Mouse (Mus musculus) limb, embryonic 10.5 days (tissue): ENCODE measurements around the gene Fars2. TPM values are rescaled to one million over a fixed set of nuclear protein-coding genes. Genes with fewer than 3 reads are reported as not detected.
"Not testable (repeated sequence)": the region's sequence is repeated elsewhere in the genome, so short reads cannot be mapped to it uniquely, and the experiment has no call there.

ENCODE experiments used
- DNase-seq: peaks from one replicate; pipeline ENCODE4 v3.0.0-alpha.2; 2017; ENCODE audit warnings: low spot score
- H3K27ac ChIP-seq: fragments of 300-500 bp; sonication (generic); 2 replicates; pipeline ENCODE4 v1.5.1; 2016; ENCODE audit warnings: mild to moderate bottlenecking
- H3K27me3 ChIP-seq: fragments of 300-500 bp; sonication (generic); 2 replicates; pipeline ENCODE4 v1.6.1; 2016; ENCODE audit warnings: low read depth, mild to moderate bottlenecking; ENCODE audit not compliant: poor library complexity, severe bottlenecking
- H3K36me3 ChIP-seq: fragments of 300-500 bp; sonication (generic); 2 replicates; pipeline ENCODE4 v1.6.1; 2016; ENCODE audit warnings: mild to moderate bottlenecking, moderate library complexity
- H3K4me1 ChIP-seq: fragments of 300-500 bp; sonication (generic); 2 replicates; pipeline ENCODE4 v1.6.1; 2016
- H3K4me3 ChIP-seq: fragments of 300-500 bp; sonication (generic); 2 replicates; pipeline ENCODE4 v1.5.1; 2016; ENCODE audit warnings: mild to moderate bottlenecking, moderate library complexity
- H3K9me3 ChIP-seq: fragments of 300-500 bp; sonication (generic); replicated peaks from 2 replicates; pipeline ENCODE4 v1.6.1; 2016; ENCODE audit warnings: mild to moderate bottlenecking
- WGBS: fragments of 180-500 bp; shearing (Covaris S2); methylation state at CpG from one replicate; pipeline ENCODE4 v1.1.7; 2016; 5-methylcytosine and 5-hydroxymethylcytosine counted together
- polyA plus RNA-seq: library from polyadenylated mRNA; unstranded; fragments of >200 nt; fragmentation: Nextera tagmentation; extraction: Ambion mirVana; gene quantifications from 2 replicates; pipeline ENCODE4 v1.2.1, GENCODE M21; 2016

The Fars2 gene
- polyA plus RNA-seq, 1 experiment from 2014 or later, result 24.3 TPM

GRCm38 (mm10) chr13:36386074-36386473, 268.9 kb downstream of the Fars2 start:
- Histone ChIP-seq H3K4me1 (no peaks in the 10 kb centered on the region), H3K36me3 (no peaks in the 10 kb centered on the region), H3K4me3 (no peak overlapping the region), H3K27ac (no peak overlapping the region), H3K27me3 (no peaks in the 10 kb centered on the region), H3K9me3 (no peaks in the 10 kb centered on the region)
- DNase-seq, result no peak
- WGBS, result 81% methylated on average over 5 of the region's 5 CpGs

DNA sequence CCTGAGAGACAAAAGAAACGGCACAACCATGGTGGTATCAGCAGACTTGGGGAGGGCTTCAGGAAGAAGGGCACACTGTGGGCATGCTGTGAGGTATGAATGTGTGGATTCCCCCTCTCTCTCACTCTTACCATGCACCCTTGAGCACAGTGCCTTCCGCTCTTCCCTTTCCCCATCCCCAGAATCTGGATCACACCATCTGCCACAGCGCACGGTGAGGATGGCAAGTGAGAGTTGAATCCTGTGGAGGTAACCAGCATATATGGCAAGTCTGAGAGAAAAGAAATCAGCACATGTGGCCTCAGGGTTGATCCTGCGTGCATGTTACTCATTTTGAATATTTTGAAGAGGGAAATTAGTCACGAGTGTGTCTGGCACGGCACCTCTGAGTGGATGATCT, 274.7 kb downstream of the Fars2 start:
- Histone ChIP-seq H3K36me3 (no peaks in the 10 kb centered on the region), H3K27me3 (no peaks in the 10 kb centered on the region), H3K4me3 (no peak overlapping the region), H3K9me3 (no peaks in the 10 kb centered on the region), H3K4me1 (no peaks in the 10 kb centered on the region), H3K27ac (no peak overlapping the region)
- WGBS, result 91% methylated on average over 7 of the region's 7 CpGs
- no peak for DNase-seq

DNA sequence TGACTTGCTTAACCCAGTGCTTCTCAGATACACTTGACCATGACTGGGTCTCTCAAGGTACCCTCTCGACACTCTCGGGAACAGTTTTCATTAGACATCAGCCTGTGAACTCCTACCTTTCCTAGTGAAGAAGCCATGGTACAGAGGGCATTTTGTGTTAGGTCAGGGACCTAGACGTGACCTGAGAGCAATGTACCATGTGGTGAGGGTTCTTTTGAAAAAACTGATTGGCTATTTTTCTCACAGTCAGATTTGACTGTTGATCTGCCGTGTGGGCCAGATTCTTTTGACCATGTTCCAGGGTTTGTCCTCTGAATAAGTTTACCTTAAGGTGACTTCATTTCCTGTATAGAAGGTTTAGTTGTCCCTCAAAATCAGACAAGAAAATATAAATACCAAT, 275.5 kb downstream of the Fars2 start:
- Histone ChIP-seq H3K4me3 (no peak overlapping the region), H3K9me3 (no peaks in the 10 kb centered on the region), H3K36me3 (no peaks in the 10 kb centered on the region), H3K27ac (no peak overlapping the region), H3K4me1 (no peaks in the 10 kb centered on the region), H3K27me3 (no peaks in the 10 kb centered on the region)
- DNase-seq, result no peak
- 88% methylated on average over 4 of the region's 4 CpGs for WGBS

DNA sequence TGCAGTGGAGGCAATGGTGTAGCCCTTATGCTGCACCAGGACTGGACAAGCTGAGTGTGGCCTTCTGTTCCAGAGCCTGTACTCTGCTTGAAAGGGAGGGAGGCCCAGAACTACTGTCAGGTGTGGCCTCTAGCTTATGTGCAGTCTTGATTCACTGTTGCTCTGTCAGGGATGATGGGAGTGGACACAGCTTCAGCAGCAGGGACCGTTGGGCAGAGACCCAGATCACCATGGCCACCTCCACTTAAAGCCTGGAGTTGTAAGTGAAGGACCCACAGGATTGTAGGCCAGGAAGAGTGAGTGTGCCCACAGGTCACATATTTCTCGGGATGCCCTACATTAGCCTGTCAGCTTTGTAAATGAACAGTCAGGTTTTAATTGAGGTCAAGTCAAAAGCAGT, 283.8 kb downstream of the Fars2 start:
- Histone ChIP-seq H3K36me3 (no peaks in the 10 kb centered on the region), H3K27me3 (no peaks in the 10 kb centered on the region), H3K4me1 (no peaks in the 10 kb centered on the region), H3K9me3 (no peaks in the 10 kb centered on the region), H3K4me3 (no peak overlapping the region), H3K27ac (no peak overlapping the region)
- DNase-seq, result no peak
- WGBS, result 73% methylated on average over 2 of the region's 2 CpGs

DNA sequence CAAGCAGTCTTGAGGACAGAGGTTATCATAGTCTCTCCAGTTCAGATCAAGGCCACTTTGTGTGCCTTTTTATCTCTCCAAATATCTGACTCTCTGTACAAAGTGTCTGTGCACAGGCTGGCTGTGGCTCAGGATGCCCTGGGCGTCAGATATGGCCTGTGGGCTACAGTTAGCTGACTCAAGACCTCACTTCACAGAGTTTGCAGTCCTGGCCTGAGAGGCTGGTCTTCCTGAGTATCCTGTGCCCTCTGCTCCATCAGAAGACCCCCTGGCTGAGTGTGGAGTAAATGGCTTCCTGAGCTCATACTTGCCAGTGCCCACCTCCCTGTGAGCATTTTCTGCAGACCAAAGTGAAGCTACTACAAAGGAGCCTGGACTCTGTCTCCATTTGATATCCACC, 296.1 kb downstream of the Fars2 start:
- no peaks in the 10 kb centered on the region for H3K27me3 ChIP-seq
- H3K4me3 ChIP-seq, result no peak overlapping the region
- DNase-seq, result no peak
- no peak overlapping the region for H3K27ac ChIP-seq
- H3K4me1 ChIP-seq, result peaks cover 2% of the 10 kb centered on the region; the same call in 1 of the 2 replicates
- H3K36me3 ChIP-seq, result no peaks in the 10 kb centered on the region
- no peaks in the 10 kb centered on the region for H3K9me3 ChIP-seq
- whole genome bisulfite sequencing, result 86% methylated on average over 1 of the region's 1 CpGs

GRCm38 (mm10) chr13:36415176-36415575, 298.0 kb downstream of the Fars2 start:
- H3K4me1 ChIP-seq, result no peaks in the 10 kb centered on the region
- H3K4me3 ChIP-seq, result no peak overlapping the region
- H3K27me3 ChIP-seq, result no peaks in the 10 kb centered on the region
- H3K27ac ChIP-seq, result no peak overlapping the region
- H3K9me3 ChIP-seq, result no peaks in the 10 kb centered on the region
- no peaks in the 10 kb centered on the region for H3K36me3 ChIP-seq
- no peak for DNase-seq
- WGBS, result 95% methylated on average over 1 of the region's 1 CpGs

DNA sequence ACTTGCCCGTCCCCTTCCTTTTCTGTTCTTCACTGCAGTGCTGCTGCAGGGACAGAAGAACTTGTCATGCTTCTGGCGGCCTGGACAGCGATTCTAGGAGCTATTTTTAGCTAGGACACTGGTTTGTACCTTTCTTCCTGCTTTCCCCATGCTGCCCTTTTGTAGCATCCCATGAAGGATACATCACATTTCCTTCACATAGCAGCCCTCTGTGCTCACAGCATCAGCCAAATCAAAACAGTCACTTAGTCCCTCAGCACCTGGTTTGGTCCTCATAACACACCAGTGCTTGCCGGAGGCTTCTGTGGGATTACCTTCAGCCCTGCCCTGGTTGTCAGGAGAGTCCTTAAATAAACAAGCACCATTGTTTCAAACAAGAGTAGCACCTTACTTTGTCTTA, 299.3 kb downstream of the Fars2 start:
- Histone ChIP-seq H3K4me1 (no peaks in the 10 kb centered on the region), H3K36me3 (no peaks in the 10 kb centered on the region), H3K27ac (no peak overlapping the region), H3K9me3 (no peaks in the 10 kb centered on the region), H3K4me3 (no peak overlapping the region), H3K27me3 (no peaks in the 10 kb centered on the region)
- 72% methylated on average over 4 of the region's 4 CpGs for WGBS
- no peak for DNase-seq

GRCm38 (mm10) chr13:36419357-36419756, 302.1 kb downstream of the Fars2 start:
- Histone ChIP-seq H3K4me3 (no peak overlapping the region), H3K4me1 (no peaks in the 10 kb centered on the region), H3K27me3 (no peaks in the 10 kb centered on the region), H3K9me3 (no peaks in the 10 kb centered on the region), H3K36me3 (no peaks in the 10 kb centered on the region), H3K27ac (no peak overlapping the region)
- no peak for DNase-seq

GRCm38 (mm10) chr13:36422446-36422845, 305.2 kb downstream of the Fars2 start:
- no peaks in the 10 kb centered on the region for H3K27me3 ChIP-seq
- H3K27ac ChIP-seq, result no peak overlapping the region
- H3K9me3 ChIP-seq, result no peaks in the 10 kb centered on the region
- H3K4me3 ChIP-seq, result no peak overlapping the region
- WGBS, result 81% methylated on average over 3 of the region's 3 CpGs
- no peaks in the 10 kb centered on the region for H3K36me3 ChIP-seq
- H3K4me1 ChIP-seq, result peaks cover 10% of the 10 kb centered on the region
- DNase-seq, result no peak

GRCm38 (mm10) chr13:36425824-36426705, 308.9 kb downstream of the Fars2 start:
- not testable (repeated sequence) for H3K27me3 ChIP-seq, H3K9me3 ChIP-seq, H3K36me3 ChIP-seq, H3K4me3 ChIP-seq
- peak overlapping the region; percentile 80 for H3K27ac ChIP-seq
- WGBS, result 21% methylated on average over 17 of the region's 17 CpGs
- H3K4me1 ChIP-seq, result peaks cover 26% of the 10 kb centered on the region
- peak; percentile 34 for DNase-seq

DNA sequence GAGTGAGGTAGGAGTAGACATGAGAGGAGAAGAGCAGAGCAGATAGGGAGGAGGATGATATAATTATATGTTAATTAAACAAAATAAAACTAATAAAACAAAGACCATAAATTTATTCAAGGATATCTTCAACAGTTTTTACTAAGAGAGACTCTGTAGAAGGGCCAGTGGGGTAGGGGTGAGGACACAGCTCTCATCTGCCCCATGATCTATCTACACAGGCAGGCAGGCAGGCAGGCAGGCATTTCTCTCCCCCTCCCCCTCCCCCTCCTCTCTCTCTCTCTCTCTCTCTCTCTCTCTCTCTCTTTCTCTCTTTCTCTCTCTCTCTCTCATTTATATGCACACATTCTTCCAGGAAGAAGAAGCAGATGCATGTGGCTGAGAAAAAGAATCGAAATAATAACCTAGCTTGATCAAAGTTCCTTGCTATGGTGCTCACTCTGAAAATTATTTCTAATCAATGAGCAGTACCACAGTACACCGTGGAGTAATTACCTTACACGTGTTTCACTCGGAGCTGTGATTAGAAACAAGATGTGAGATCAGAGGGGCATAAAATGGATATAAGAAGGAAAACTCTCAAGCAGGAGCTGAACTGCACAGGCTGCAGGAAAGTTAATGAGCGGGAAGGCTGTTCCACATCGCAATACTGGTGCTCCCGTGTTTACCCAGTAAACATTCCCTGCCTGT, 312.4 kb downstream of the Fars2 start:
- DNase-seq, result no peak
- Histone ChIP-seq H3K36me3 (no peaks in the 10 kb centered on the region), H3K4me3 (no peak overlapping the region), H3K9me3 (no peaks in the 10 kb centered on the region), H3K27me3 (no peaks in the 10 kb centered on the region), H3K4me1 (peaks cover 26% of the 10 kb centered on the region), H3K27ac (no peak overlapping the region)
- 72% methylated on average over 7 of the region's 7 CpGs for WGBS

DNA sequence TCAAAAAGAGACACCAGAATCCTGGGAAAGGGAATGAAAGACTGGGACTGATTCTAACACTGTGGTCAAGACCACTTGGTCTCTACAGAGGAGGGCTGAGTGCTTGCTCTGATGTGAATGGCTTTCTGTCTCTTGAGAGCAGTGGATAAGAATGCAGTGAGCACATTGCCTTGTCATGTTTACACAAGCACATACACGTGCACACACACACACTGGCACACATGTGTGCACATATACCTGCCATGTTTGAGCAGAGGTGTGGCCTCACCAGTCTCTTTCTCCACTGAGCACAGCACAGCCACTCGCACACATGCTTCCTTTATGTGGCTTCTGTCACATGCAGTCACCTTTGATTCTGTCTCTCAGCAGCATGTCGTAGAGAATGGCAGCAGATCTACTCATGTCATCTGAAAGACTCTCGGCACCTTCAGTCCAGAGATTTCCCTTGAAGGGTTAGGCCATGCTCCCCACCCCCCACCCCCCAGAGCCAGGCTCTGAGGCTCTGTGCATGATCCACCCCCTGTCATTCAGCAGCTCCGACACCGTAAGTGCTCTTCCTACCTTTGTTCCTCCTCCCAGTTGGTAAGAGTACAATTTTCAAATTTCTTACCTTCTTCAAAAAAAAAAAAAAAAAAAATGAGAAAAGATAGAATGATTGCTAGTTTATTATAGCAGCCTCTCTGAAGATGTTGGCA, 313.4 kb downstream of the Fars2 start:
- H3K27ac ChIP-seq, result no peak overlapping the region; the same call in 1 of the 2 replicates
- no peaks in the 10 kb centered on the region for H3K9me3 ChIP-seq
- no peaks in the 10 kb centered on the region for H3K36me3 ChIP-seq
- peaks cover 22% of the 10 kb centered on the region for H3K4me1 ChIP-seq
- H3K27me3 ChIP-seq, result no peaks in the 10 kb centered on the region
- H3K4me3 ChIP-seq, result no peak overlapping the region
- DNase-seq, result no peak
- WGBS, result 64% methylated on average over 6 of the region's 6 CpGs

GRCm38 (mm10) chr13:36431974-36432518, 314.8 kb downstream of the Fars2 start:
- WGBS, result 94% methylated on average over 8 of the region's 8 CpGs

More at GRCm38 (mm10) chr13:36431974-36432518, 314.8 kb downstream of the Fars2 start:
- H3K36me3 ChIP-seq, result no peaks in the 10 kb centered on the region
- no peaks in the 10 kb centered on the region for H3K9me3 ChIP-seq
- no peak overlapping the region for H3K4me3 ChIP-seq
- no peak overlapping the region for H3K27ac ChIP-seq
- no peak for DNase-seq
- H3K27me3 ChIP-seq, result no peaks in the 10 kb centered on the region
- peaks cover 16% of the 10 kb centered on the region for H3K4me1 ChIP-seq
